Mouse (Mus musculus): ENCODE data around the gene Vmn2r68. TPM values are rescaled to one million over a fixed set of nuclear protein-coding genes. Genes with fewer than 3 reads are reported as not detected.

Vmn2r68 gene
- not detected for total RNA-seq (2021)

DNA sequence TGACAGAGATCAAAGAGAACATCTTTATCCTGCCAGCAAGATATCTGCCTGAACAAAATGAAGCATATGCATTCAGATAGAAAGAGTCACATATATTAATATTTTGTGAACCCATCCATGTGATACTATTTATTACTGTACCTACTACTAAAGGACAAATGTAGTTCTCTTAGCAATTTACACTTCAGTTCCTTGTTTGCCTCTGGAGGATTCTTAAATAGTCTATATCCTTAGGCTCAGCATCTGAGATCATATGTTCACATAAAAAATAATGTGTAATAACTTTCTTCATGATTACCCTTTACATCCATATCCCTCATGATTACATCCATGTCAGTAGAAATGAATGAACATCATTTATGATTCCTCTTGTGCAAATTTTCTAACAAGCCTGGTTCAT, at the start of gene Vmn2r68:
Vmn2r68 (minus strand) TSS at position 101 of the 400 bp plus-strand sequence.
- no peak for DNase-seq (ENCODE audit: low spot score in 2 of 2)
- intact Hi-C loops (cut with DNase I): no loop called here

Other genes starting within 250 kb of the Vmn2r68 start
- gene Vmn2r66, start 225.5 kb downstream of the Vmn2r68 start, total RNA-seq (2021): not detected
- not detected for gene Vmn2r67, start 81.8 kb downstream of the Vmn2r68 start, total RNA-seq (2021)
- gene Vmn2r69, start 178.1 kb upstream of the Vmn2r68 start, total RNA-seq (2021): not detected

Measured in left cerebral cortex, postnatal 36 days (tissue).